Mouse (Mus musculus): ENCODE data around the gene Tmem37.

DNA sequence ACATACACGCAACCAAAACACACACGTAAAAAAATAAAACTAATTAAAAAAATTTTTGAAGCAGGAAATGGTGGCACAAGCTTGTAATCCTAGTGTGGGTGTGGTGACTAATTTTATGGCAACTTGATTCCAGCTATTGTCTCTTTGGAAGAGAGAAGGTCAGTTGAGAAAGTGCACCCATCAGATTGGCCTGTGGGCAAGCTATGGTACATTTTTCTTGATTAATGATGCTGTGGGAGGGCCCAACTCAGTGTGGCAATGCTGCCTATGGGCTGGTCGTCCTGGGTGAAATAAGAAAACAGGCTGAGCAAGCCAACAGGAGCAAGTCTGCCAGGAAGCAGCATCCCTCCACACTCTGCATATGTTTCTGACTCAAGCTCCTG is 27.3 kb upstream of the Tmem37 start:
- no peak for TF ChIP-seq CTCF (conservative IDR thresholded peaks at IDR 0.05; ENCODE audit: low read length)
- no peak for TF ChIP-seq NANOG (IDR thresholded peaks at IDR 0.05; ENCODE audit: borderline replicate concordance, low read length)

Measured in E14TG2a.4 (cell line).